Mouse (Mus musculus) MEL (cell line): ENCODE data around the gene Wdr31.

Experiments used
- CTCF ChIP-seq, 3 experiments: IDR thresholded peaks in 2 of 3; conservative IDR thresholded peaks in 1 of 3; 2 replicates each; pipeline ENCODE4 v1.5.1; 2011 to 2012; ENCODE audit warnings: low read length in 3 of 3, low read depth in 2 of 3, mild to moderate bottlenecking in 2 of 3, improper control_type of control experiment in 1 of 3, inconsistent platforms in 1 of 3, mixed read lengths in 1 of 3, moderate library complexity in 1 of 3; ENCODE audit not compliant: control insufficient read depth in 1 of 3, insufficient read depth in 1 of 3, poor library complexity in 1 of 3, severe bottlenecking in 1 of 3
- E2F4 ChIP-seq: IDR thresholded peaks from 2 replicates; pipeline ENCODE4 v1.6.1; 2011; ENCODE audit warnings: low read depth, low read length, improper control_type of control experiment, borderline replicate concordance
- ELF1 ChIP-seq: IDR thresholded peaks from 2 replicates; pipeline ENCODE4 v1.6.1; 2014; ENCODE audit warnings: low read depth, mild to moderate bottlenecking, inconsistent platforms, low read length, improper control_type of control experiment, moderate library complexity
- GABPA ChIP-seq: IDR thresholded peaks from 2 replicates; pipeline ENCODE4 v1.6.1; 2012; ENCODE audit warnings: low read depth, mild to moderate bottlenecking, inconsistent platforms, low read length, improper control_type of control experiment, moderate library complexity
- GATA1 ChIP-seq: IDR thresholded peaks from 2 replicates; pipeline ENCODE4 v1.6.1; 2011; ENCODE audit warnings: low read depth, low read length, improper control_type of control experiment
- JUND ChIP-seq: IDR thresholded peaks from 2 replicates; pipeline ENCODE4 v1.6.1; 2011; ENCODE audit warnings: low read depth, mild to moderate bottlenecking, improper control_type of control experiment, low read length
- MEF2A ChIP-seq: IDR thresholded peaks from 2 replicates; pipeline ENCODE4 v1.6.1; 2014; ENCODE audit warnings: low read depth, mild to moderate bottlenecking, inconsistent platforms, low read length, improper control_type of control experiment; ENCODE audit not compliant: poor library complexity, insufficient replicate concordance, severe bottlenecking; ENCODE audit errors: extremely low read depth
- NELFE ChIP-seq: IDR thresholded peaks from 2 replicates; pipeline ENCODE4 v1.6.1; 2011; ENCODE audit warnings: low read depth, low read length, improper control_type of control experiment
- POLR2A ChIP-seq, 2 experiments: IDR thresholded peaks; 2 replicates each; pipeline ENCODE4 v1.6.1; 2011 to 2012; ENCODE audit warnings: low read length in 2 of 2, mild to moderate bottlenecking in 2 of 2, control low read depth in 1 of 2, improper control_type of control experiment in 1 of 2, low read depth in 1 of 2, moderate library complexity in 1 of 2; ENCODE audit not compliant: control insufficient read depth in 1 of 2, insufficient read depth in 1 of 2, poor library complexity in 1 of 2
- ZC3H11A ChIP-seq: IDR thresholded peaks from 2 replicates; pipeline ENCODE4 v1.6.1; 2012; ENCODE audit warnings: low read depth, mild to moderate bottlenecking, inconsistent platforms, low read length, improper control_type of control experiment
- ZMIZ1 ChIP-seq: IDR thresholded peaks from 2 replicates; pipeline ENCODE4 v1.6.1; 2012; ENCODE audit warnings: low read depth, mild to moderate bottlenecking, inconsistent platforms, low read length, improper control_type of control experiment, moderate library complexity

DNA sequence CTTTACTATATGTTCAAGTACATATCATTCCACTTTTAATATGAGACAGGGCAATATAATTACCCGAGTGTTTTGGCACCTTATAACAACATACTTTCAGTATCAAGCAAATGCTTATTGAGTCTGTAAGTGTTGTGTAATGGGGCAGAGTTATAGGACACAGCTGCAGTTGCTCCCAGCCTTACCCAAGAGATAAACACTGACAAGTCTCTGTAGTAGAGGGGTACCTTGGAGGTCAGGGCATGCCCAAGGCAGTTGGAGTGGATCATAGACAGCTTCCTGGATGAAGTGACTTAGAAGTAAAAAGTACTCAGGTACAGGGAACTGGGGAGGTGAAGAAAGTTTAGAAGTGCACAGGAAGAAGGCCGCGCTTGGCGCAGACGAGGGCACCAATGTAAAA, 16.5 kb upstream of the Wdr31 start:
- TF ChIP-seq GABPA, result no peak
- no peak for TF ChIP-seq CTCF (IDR thresholded peaks at IDR 0.05 in 2 of 3, conservative IDR thresholded peaks at IDR 0.05 in 1 of 3; ENCODE audit: control insufficient read depth in 1 of 3, insufficient read depth in 1 of 3, low read depth in 2 of 3, low read length in 3 of 3, poor library complexity in 1 of 3, severe bottlenecking in 1 of 3)
- no peak for TF ChIP-seq GATA1
- no peak for TF ChIP-seq MEF2A
- no peak for TF ChIP-seq ELF1
- TF ChIP-seq ZC3H11A, result no peak
- TF ChIP-seq ZMIZ1, result no peak
- no peak for TF ChIP-seq POLR2A (IDR thresholded peaks at IDR 0.05; ENCODE audit: control insufficient read depth in 1 of 2, insufficient read depth in 1 of 2, low read depth in 1 of 2, low read length in 2 of 2, poor library complexity in 1 of 2)
- no peak for TF ChIP-seq E2F4
- TF ChIP-seq JUND, result no peak
- no peak for TF ChIP-seq NELFE
